Mouse (Mus musculus) embryonic facial prominence, embryonic 13.5 days (tissue): ENCODE data around the gene Thy1. TPM values are rescaled to one million over a fixed set of nuclear protein-coding genes. Genes with fewer than 3 reads are reported as not detected.

Experiments used
- ATAC-seq: fragments of 200-750 bp; cut with Nextera tagmentation; 2 replicates; pipeline ENCODE4 v1.8.0; 2017; ENCODE audit warnings: low read depth; ENCODE audit not compliant: insufficient number of reproducible peaks, insufficient read depth, low FRiP score, low TSS enrichment
- H3K27ac ChIP-seq: fragments of 300-500 bp; sonication (generic); 2 replicates; pipeline ENCODE4 v1.5.1; 2015; ENCODE audit warnings: moderate library complexity, mild to moderate bottlenecking, inconsistent platforms
- H3K27me3 ChIP-seq: fragments of 300-500 bp; sonication (generic); 2 replicates; pipeline ENCODE4 v1.6.1; 2015; ENCODE audit warnings: mild to moderate bottlenecking, inconsistent platforms
- H3K36me3 ChIP-seq: fragments of 300-500 bp; sonication (generic); 2 replicates; pipeline ENCODE4 v1.6.1; 2015; ENCODE audit warnings: mild to moderate bottlenecking, inconsistent platforms
- H3K4me1 ChIP-seq: fragments of 300-500 bp; sonication (generic); 2 replicates; pipeline ENCODE4 v1.6.1; 2015; ENCODE audit warnings: inconsistent platforms
- H3K4me2 ChIP-seq: fragments of 300-500 bp; sonication (generic); 2 replicates; pipeline ENCODE4 v1.6.1; 2015; ENCODE audit warnings: moderate library complexity, mild to moderate bottlenecking, inconsistent platforms
- H3K4me3 ChIP-seq: fragments of 300-500 bp; sonication (generic); 2 replicates; pipeline ENCODE4 v1.5.1; 2015; ENCODE audit warnings: mild to moderate bottlenecking, inconsistent platforms
- H3K9ac ChIP-seq: fragments of 300-500 bp; sonication (generic); 2 replicates; pipeline ENCODE4 v1.6.1; 2015; ENCODE audit warnings: mild to moderate bottlenecking, inconsistent platforms
- H3K9me3 ChIP-seq: fragments of 300-500 bp; sonication (generic); 2 replicates; pipeline ENCODE4 v1.6.1; 2016; ENCODE audit warnings: inconsistent platforms
- WGBS: fragments of 180-500 bp; shearing (Covaris S2); methylation state at CpG from one replicate; pipeline ENCODE4 v1.1.7; 2015; ENCODE audit warnings: mixed read lengths; 5-methylcytosine and 5-hydroxymethylcytosine counted together
- polyA plus RNA-seq: library from polyadenylated mRNA; unstranded; fragments of >200 nt; fragmentation: Nextera tagmentation; extraction: Ambion mirVana; gene quantifications from 2 replicates; pipeline ENCODE4 v1.2.1, GENCODE M21; 2015

The Thy1 gene
- polyA plus RNA-seq, 1 experiment from 2014 or later, result 4.3 TPM

- no peak for ATAC-seq
- H3K4me3 ChIP-seq, result no peak overlapping the region
- no peaks in the 10 kb centered on the region for H3K9me3 ChIP-seq
- no peaks in the 10 kb centered on the region for H3K36me3 ChIP-seq
- no peaks in the 10 kb centered on the region for H3K27me3 ChIP-seq
- H3K27ac ChIP-seq, result no peak overlapping the region
- WGBS, result 86% methylated on average over 5 of the region's 5 CpGs
- no peak overlapping the region for H3K4me2 ChIP-seq
- H3K4me1 ChIP-seq, result peaks cover 14% of the 10 kb centered on the region; the same call in 1 of the 2 replicates
- H3K9ac ChIP-seq, result no peak overlapping the region
Observed at GRCm38 (mm10) chr9:44016304-44016703, 26.9 kb upstream of the Thy1 start.

- Histone ChIP-seq H3K27ac (no peak overlapping the region), H3K36me3 (no peaks in the 10 kb centered on the region), H3K9ac (no peak overlapping the region), H3K4me2 (no peak overlapping the region), H3K4me3 (no peak overlapping the region), H3K27me3 (no peaks in the 10 kb centered on the region), H3K4me1 (peaks cover 5% of the 10 kb centered on the region; the same call in 1 of the 2 replicates), H3K9me3 (no peaks in the 10 kb centered on the region)
- no peak for ATAC-seq
- 68% methylated on average over 5 of the region's 5 CpGs for WGBS
Observed at GRCm38 (mm10) chr9:44017846-44018245, 25.3 kb upstream of the Thy1 start.

- ATAC-seq, result no peak
- no peak overlapping the region for H3K4me2 ChIP-seq
- no peak overlapping the region for H3K9ac ChIP-seq
- H3K36me3 ChIP-seq, result no peaks in the 10 kb centered on the region
- no peaks in the 10 kb centered on the region for H3K9me3 ChIP-seq
- H3K4me1 ChIP-seq, result no peaks in the 10 kb centered on the region
- H3K4me3 ChIP-seq, result no peak overlapping the region
- H3K27ac ChIP-seq, result no peak overlapping the region
- WGBS, result 73% methylated on average over 7 of the region's 7 CpGs
- no peaks in the 10 kb centered on the region for H3K27me3 ChIP-seq
Observed at GRCm38 (mm10) chr9:44020001-44020400, 23.2 kb upstream of the Thy1 start.

GRCm38 (mm10) chr9:44022100-44022847 is 20.9 kb upstream of the Thy1 start:
- H3K9ac ChIP-seq, result no peak overlapping the region
- no peak overlapping the region for H3K4me3 ChIP-seq
- no peaks in the 10 kb centered on the region for H3K4me1 ChIP-seq
- WGBS, result 60% methylated on average over 8 of the region's 8 CpGs
- no peaks in the 10 kb centered on the region for H3K27me3 ChIP-seq
- H3K9me3 ChIP-seq, result no peaks in the 10 kb centered on the region
- no peaks in the 10 kb centered on the region for H3K36me3 ChIP-seq
- ATAC-seq, result no peak
- H3K27ac ChIP-seq, result no peak overlapping the region
- H3K4me2 ChIP-seq, result no peak overlapping the region

GRCm38 (mm10) chr9:44024096-44024495 is 19.1 kb upstream of the Thy1 start:
- no peak overlapping the region for H3K27ac ChIP-seq
- H3K9ac ChIP-seq, result no peak overlapping the region
- H3K36me3 ChIP-seq, result no peaks in the 10 kb centered on the region
- no peaks in the 10 kb centered on the region for H3K27me3 ChIP-seq
- H3K9me3 ChIP-seq, result no peaks in the 10 kb centered on the region
- no peak overlapping the region for H3K4me3 ChIP-seq
- no peak for ATAC-seq
- H3K4me1 ChIP-seq, result no peaks in the 10 kb centered on the region
- no peak overlapping the region for H3K4me2 ChIP-seq
- WGBS, result 69% methylated on average over 3 of the region's 3 CpGs

GRCm38 (mm10) chr9:44029580-44030236 is 13.5 kb upstream of the Thy1 start:
- no peak overlapping the region for H3K4me3 ChIP-seq
- no peaks in the 10 kb centered on the region for H3K36me3 ChIP-seq
- H3K4me2 ChIP-seq, result no peak overlapping the region
- H3K9me3 ChIP-seq, result no peaks in the 10 kb centered on the region
- WGBS, result 54% methylated on average over 5 of the region's 5 CpGs
- H3K27me3 ChIP-seq, result no peaks in the 10 kb centered on the region
- no peak overlapping the region for H3K27ac ChIP-seq
- no peak overlapping the region for H3K9ac ChIP-seq
- no peak for ATAC-seq
- 0 out of 2 replicates have a peak, but pooled peaks cover 5% of the 10 kb centered on the region for H3K4me1 ChIP-seq

GRCm38 (mm10) chr9:44030646-44031045 is 12.5 kb upstream of the Thy1 start:
- 89% methylated on average over 4 of the region's 4 CpGs for WGBS
- Histone ChIP-seq H3K9me3 (no peaks in the 10 kb centered on the region), H3K36me3 (no peaks in the 10 kb centered on the region), H3K4me1 (0 out of 2 replicates have a peak, but pooled peaks cover 5% of the 10 kb centered on the region), H3K4me3 (no peak overlapping the region), H3K4me2 (no peak overlapping the region), H3K27me3 (no peaks in the 10 kb centered on the region), H3K9ac (no peak overlapping the region), H3K27ac (no peak overlapping the region)
- no peak for ATAC-seq

GRCm38 (mm10) chr9:44031079-44031478 is 12.1 kb upstream of the Thy1 start:
- Histone ChIP-seq H3K9ac (no peak overlapping the region), H3K9me3 (no peaks in the 10 kb centered on the region), H3K27ac (no peak overlapping the region), H3K36me3 (no peaks in the 10 kb centered on the region), H3K4me2 (no peak overlapping the region), H3K4me3 (no peak overlapping the region), H3K4me1 (0 out of 2 replicates have a peak, but pooled peaks cover 5% of the 10 kb centered on the region), H3K27me3 (no peaks in the 10 kb centered on the region)
- WGBS, result 78% methylated on average over 5 of the region's 5 CpGs
- no peak for ATAC-seq

- Histone ChIP-seq H3K4me2 (no peak overlapping the region), H3K27ac (no peak overlapping the region), H3K27me3 (no peaks in the 10 kb centered on the region), H3K9ac (no peak overlapping the region), H3K36me3 (no peaks in the 10 kb centered on the region), H3K9me3 (no peaks in the 10 kb centered on the region), H3K4me1 (0 out of 2 replicates have a peak, but pooled peaks cover 5% of the 10 kb centered on the region), H3K4me3 (no peak overlapping the region)
- 74% methylated on average over 4 of the region's 4 CpGs for WGBS
- ATAC-seq, result no peak
Observed at GRCm38 (mm10) chr9:44031946-44032345, 11.2 kb upstream of the Thy1 start.

GRCm38 (mm10) chr9:44033317-44033716 is 9.9 kb upstream of the Thy1 start:
- Histone ChIP-seq H3K4me2 (no peak overlapping the region), H3K4me1 (0 out of 2 replicates have a peak, but pooled peaks cover 5% of the 10 kb centered on the region)

GRCm38 (mm10) chr9:44033957-44034727 is 9.0 kb upstream of the Thy1 start:
- Histone ChIP-seq H3K36me3 (no peaks in the 10 kb centered on the region), H3K9me3 (no peaks in the 10 kb centered on the region), H3K4me2 (no peak overlapping the region), H3K27me3 (no peaks in the 10 kb centered on the region), H3K4me1 (0 out of 2 replicates have a peak, but pooled peaks cover 5% of the 10 kb centered on the region), H3K27ac (no peak overlapping the region), H3K4me3 (no peak overlapping the region), H3K9ac (no peak overlapping the region)
- no peak for ATAC-seq
- 63% methylated on average over 13 of the region's 13 CpGs for WGBS

More at GRCm38 (mm10) chr9:44033317-44033716, 9.9 kb upstream of the Thy1 start:
- no peaks in the 10 kb centered on the region for H3K9me3 ChIP-seq
- H3K36me3 ChIP-seq, result no peaks in the 10 kb centered on the region
- H3K27ac ChIP-seq, result no peak overlapping the region
- H3K4me3 ChIP-seq, result no peak overlapping the region
- ATAC-seq, result no peak
- no peak overlapping the region for H3K9ac ChIP-seq
- no peaks in the 10 kb centered on the region for H3K27me3 ChIP-seq
- WGBS, result 90% methylated on average over 5 of the region's 5 CpGs
